Mouse (Mus musculus): ENCODE measurements at regions not wholly inside any gene's neighbourhood (a gene's known extent, or its start where the extent isn't known, plus 50 kb on each side); places are given as distances from the start of the nearest gene placed in this dataset.

GRCm38 (mm10) chr4:150725443-150726135 is 73.6 kb upstream of the Slc45a1 start:
- CTCF ChIA-PET: no interaction called here

DNA sequence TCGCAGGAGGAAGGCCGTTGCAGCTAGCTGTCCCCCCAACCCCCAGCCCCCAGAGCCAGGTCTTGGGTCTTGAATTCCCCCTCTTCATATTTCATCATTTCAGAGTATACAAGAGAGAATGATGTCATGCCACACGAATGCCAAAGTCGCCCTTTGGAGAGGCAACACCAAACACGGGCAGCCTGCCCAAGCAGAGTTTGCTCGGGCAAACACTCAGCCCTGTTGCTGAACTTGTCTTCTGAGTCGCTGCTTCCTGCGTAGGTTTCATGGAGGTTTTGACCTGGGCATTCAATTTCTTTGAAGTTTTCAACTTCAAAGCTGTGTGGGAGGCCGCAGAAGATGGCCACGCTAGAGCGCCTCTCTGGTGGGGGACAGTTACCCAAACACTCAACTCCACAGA is 72.8 kb upstream of the Slc45a1 start:
- CTCF ChIA-PET: no interaction called here

DNA sequence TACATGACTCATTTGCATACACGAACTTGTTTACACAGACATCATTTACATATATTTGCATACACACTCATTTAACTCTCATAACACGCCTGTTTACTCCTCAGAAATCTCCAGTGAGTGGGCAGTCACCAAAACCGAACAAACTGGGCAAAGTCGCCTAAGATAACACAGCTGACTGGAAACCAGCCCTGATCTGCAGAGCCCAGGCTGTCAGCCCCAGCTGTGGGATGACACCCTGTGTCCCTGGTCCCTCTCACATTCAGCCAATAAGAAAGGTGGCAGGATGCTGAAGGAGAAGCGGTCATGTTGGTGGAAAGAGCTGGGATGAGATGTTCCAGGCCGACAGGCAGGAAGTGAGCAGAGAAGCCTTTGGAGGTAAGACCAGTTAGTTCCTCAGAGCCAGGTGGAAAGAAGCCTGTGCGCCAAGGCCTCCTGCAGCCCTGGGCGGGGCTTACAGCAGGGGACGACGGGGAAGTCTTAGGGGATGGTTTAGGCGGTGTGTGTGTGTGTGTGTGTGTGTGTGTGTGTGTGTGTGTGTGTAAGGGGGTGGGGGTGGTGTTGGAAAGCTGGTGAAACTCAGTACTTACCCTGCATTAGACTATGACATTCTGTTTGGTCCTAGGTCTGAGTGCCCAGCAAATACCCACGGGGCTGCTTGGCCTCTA is 69.8 kb upstream of the Slc45a1 start:
- CTCF ChIA-PET: no interaction called here

DNA sequence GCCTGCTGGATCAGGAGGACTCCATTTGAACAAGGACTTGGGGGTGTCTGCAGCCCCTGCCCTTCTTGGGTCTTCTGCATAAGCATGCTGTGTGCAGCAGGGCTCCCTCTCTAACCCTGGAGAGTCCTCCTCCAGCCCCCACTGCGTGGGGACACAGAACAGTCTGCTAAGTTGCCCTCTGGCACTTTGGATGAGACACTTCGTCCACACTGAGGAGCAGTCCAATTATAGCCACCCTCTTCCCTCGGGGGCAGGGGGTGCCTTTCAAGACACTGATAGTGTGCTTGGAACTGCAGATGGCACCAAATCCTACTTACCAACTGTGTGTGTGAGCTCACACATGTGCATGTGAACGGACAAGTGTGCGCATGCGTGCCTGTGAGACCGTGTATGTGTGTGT is 65.9 kb upstream of the Slc45a1 start:
- CTCF ChIA-PET: no interaction called here

GRCm38 (mm10) chr4:150715051-150715450 is 63.1 kb upstream of the Slc45a1 start:
- CTCF ChIA-PET: no interaction called here

GRCm38 (mm10) chr4:150713291-150713690 is 61.3 kb upstream of the Slc45a1 start:
- CTCF ChIA-PET: no interaction called here

GRCm38 (mm10) chr4:150712856-150713255 is 60.9 kb upstream of the Slc45a1 start:
- CTCF ChIA-PET: no interaction called here

DNA sequence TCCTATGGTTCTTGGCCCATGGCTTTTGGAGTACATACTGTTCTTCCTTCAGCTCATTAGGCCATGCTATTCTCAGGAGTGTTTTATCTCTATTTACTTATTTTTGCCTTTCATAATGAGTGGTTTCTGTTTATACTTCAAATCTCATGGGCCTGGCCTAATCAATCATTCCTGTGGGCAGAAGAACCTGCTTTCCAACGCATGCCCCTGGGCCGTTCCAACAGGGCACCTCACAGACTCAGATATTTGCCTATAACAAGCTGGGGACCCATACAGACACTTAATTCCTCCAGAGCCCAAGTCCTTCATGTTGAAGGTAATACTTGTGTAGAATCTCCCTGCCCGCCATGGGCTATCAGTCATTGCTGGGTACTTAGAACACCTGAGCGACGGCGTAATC is 59.7 kb upstream of the Slc45a1 start:
- CTCF ChIA-PET: no interaction called here

- CTCF ChIA-PET: no interaction called here
These were observed 57.6 kb upstream of the Slc45a1 start for GRCm38 (mm10) chr4:150709391-150710130.

- CTCF ChIA-PET: no interaction called here
These were observed 56.6 kb upstream of the Slc45a1 start for GRCm38 (mm10) chr4:150708572-150708984.

DNA sequence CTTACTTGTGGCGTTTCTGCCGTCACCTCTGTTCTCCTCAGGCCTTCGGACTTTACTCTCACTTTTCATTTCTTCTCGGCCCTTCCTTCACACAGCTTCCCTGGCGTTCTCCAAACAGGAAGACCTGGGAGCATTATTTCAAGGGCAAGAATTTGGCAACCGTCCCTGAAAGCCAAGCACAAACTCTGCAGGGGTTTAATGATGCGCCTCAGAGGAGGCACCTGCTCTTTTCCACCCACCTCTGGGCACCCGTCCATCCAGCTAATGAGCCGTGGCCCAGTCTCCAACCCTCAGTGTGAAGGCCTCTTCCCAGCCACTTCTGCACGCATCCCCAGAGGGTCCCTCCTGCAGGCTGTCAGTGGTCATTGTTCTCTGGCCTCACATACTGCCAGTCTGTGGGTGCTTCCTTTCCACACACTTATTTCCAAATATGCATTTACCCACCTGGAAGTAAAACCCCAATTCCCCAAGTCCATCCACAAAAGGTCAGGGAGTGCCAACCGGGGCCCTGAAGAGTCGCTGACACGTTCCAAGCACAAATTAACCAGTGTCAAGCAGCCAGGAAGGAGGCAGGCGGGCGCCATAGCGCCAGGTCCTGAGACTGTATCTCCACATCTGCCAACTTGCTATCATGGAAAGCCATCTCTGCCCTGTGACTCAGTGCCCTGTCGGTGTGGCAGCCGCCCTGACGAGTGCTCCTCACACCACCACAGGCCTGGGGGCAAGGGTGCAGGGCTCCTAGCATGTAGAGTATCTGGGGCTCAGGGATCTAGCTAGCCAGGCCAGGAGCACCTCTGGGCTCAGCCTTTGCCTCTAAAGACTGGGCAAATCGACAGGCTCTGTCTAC is 56.0 kb upstream of the Slc45a1 start:
- CTCF ChIA-PET: no interaction called here

GRCm38 (mm10) chr4:150706793-150707724 is 55.1 kb upstream of the Slc45a1 start:
- CTCF ChIA-PET: interaction anchor here (0.6 kb wide), 1 partner anchor 467 kb away, joined by 8 read pairs; no protein-coding TSS in a partner anchor

DNA sequence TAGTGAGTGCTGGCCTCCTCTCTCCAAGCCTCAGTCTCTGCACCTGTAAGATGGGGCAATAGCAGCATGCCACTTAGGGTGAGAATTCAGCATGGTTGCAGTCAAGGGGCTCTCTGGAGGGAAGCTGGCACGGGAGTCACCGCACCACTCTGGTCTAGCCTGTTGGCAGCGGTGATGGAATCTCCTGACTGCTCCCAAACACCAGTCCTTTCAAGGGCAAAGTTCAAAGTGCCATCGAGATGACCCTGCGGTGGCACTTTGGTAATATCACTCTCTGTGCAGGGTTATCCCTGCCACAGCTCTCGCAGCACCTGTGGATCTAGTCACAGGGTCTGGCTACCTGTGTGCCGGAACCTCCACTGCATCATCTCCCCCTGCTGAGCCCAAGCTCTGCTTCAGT is 54.3 kb upstream of the Slc45a1 start:
- CTCF ChIA-PET: no interaction called here

GRCm38 (mm10) chr4:150703266-150703665 is 51.3 kb upstream of the Slc45a1 start:
- CTCF ChIA-PET: no interaction called here

Data from spleen, embryonic (tissue).